Mouse (Mus musculus): ENCODE data around the gene Spats2. TPM values are rescaled to one million over a fixed set of nuclear protein-coding genes. Genes with fewer than 3 reads are reported as not detected.

Gene Spats2
- polyA plus RNA-seq, 1 experiment = 10.6 TPM

GRCm38 (mm10) chr15:99096831-99097500 lies 28.8 kb upstream of the Spats2 start:
- Histone ChIP-seq H3K4me1 (ENCODE audit: control insufficient read depth, insufficient read depth, low read length) (peaks cover 18% of the 10 kb centered on the region), H3K4me3 (replicated peaks; ENCODE audit: extremely low read depth, low read depth, low read length) (no peak overlapping the region)
- TF ChIP-seq CTCF (IDR thresholded peaks at IDR 0.05; ENCODE audit: insufficient read depth, low read length) (no peak), POLR2A (IDR thresholded peaks at IDR 0.05; ENCODE audit: borderline replicate concordance, extremely low read depth, low read depth, low read length) (no peak)
- DNase-seq = peak; percentile 40
- WGBS = under 1% methylated on average over 57 of the region's 58 CpGs

- peaks cover 18% of the 10 kb centered on the region for H3K4me1 ChIP-seq (ENCODE audit: control insufficient read depth, insufficient read depth, low read length)
- TF ChIP-seq POLR2A (IDR thresholded peaks at IDR 0.05; ENCODE audit: borderline replicate concordance, extremely low read depth, low read depth, low read length) (no peak), CTCF (IDR thresholded peaks at IDR 0.05; ENCODE audit: insufficient read depth, low read length) (no peak)
- DNase-seq = peak; percentile 57
- 1% methylated on average over 39 of the region's 39 CpGs for WGBS
- peak overlapping the region; percentile 37 for H3K4me3 ChIP-seq (replicated peaks; ENCODE audit: extremely low read depth, low read depth, low read length)
These were observed 27.8 kb upstream of the Spats2 start for GRCm38 (mm10) chr15:99097840-99098492.

- 4% methylated on average over 9 of the region's 9 CpGs for WGBS
- Histone ChIP-seq H3K4me3 (replicated peaks; ENCODE audit: extremely low read depth, low read depth, low read length) (no peak overlapping the region), H3K4me1 (ENCODE audit: control insufficient read depth, insufficient read depth, low read length) (peaks cover 18% of the 10 kb centered on the region)
- DNase-seq = no peak
- TF ChIP-seq CTCF (IDR thresholded peaks at IDR 0.05; ENCODE audit: insufficient read depth, low read length) = no peak
- no peak for TF ChIP-seq POLR2A (IDR thresholded peaks at IDR 0.05; ENCODE audit: borderline replicate concordance, extremely low read depth, low read depth, low read length)
These were observed 27.2 kb upstream of the Spats2 start for GRCm38 (mm10) chr15:99098493-99098861.

GRCm38 (mm10) chr15:99099139-99099556 lies 26.6 kb upstream of the Spats2 start:
- peak; percentile 73 for TF ChIP-seq CTCF (IDR thresholded peaks at IDR 0.05; ENCODE audit: insufficient read depth, low read length)
- no peak for TF ChIP-seq POLR2A (IDR thresholded peaks at IDR 0.05; ENCODE audit: borderline replicate concordance, extremely low read depth, low read depth, low read length)
- peaks cover 16% of the 10 kb centered on the region for H3K4me1 ChIP-seq (ENCODE audit: control insufficient read depth, insufficient read depth, low read length)
- DNase-seq = peak; percentile 66
- 6% methylated on average over 15 of the region's 15 CpGs for WGBS
- H3K4me3 ChIP-seq (replicated peaks; ENCODE audit: extremely low read depth, low read depth, low read length) = no peak overlapping the region

- TF ChIP-seq CTCF (IDR thresholded peaks at IDR 0.05; ENCODE audit: insufficient read depth, low read length) = no peak
- TF ChIP-seq POLR2A (IDR thresholded peaks at IDR 0.05; ENCODE audit: borderline replicate concordance, extremely low read depth, low read depth, low read length) = no peak
- DNase-seq = no peak
- Histone ChIP-seq H3K4me3 (replicated peaks; ENCODE audit: extremely low read depth, low read depth, low read length) (no peak overlapping the region), H3K4me1 (ENCODE audit: control insufficient read depth, insufficient read depth, low read length) (peaks cover 16% of the 10 kb centered on the region)
- 56% methylated on average over 3 of the region's 3 CpGs for WGBS
These were observed 25.7 kb upstream of the Spats2 start for GRCm38 (mm10) chr15:99099984-99100383.

GRCm38 (mm10) chr15:99105238-99105637 lies 20.5 kb upstream of the Spats2 start:
- WGBS = 40% methylated on average over 7 of the region's 7 CpGs
- no peak for DNase-seq
- Histone ChIP-seq H3K4me3 (replicated peaks; ENCODE audit: extremely low read depth, low read depth, low read length) (no peak overlapping the region), H3K4me1 (ENCODE audit: control insufficient read depth, insufficient read depth, low read length) (no peaks in the 10 kb centered on the region)
- TF ChIP-seq CTCF (IDR thresholded peaks at IDR 0.05; ENCODE audit: insufficient read depth, low read length) (no peak), POLR2A (IDR thresholded peaks at IDR 0.05; ENCODE audit: borderline replicate concordance, extremely low read depth, low read depth, low read length) (no peak)

GRCm38 (mm10) chr15:99107866-99108265 lies 17.9 kb upstream of the Spats2 start:
- TF ChIP-seq CTCF (IDR thresholded peaks at IDR 0.05; ENCODE audit: insufficient read depth, low read length) = no peak
- TF ChIP-seq POLR2A (IDR thresholded peaks at IDR 0.05; ENCODE audit: borderline replicate concordance, extremely low read depth, low read depth, low read length) = no peak
- Histone ChIP-seq H3K4me3 (replicated peaks; ENCODE audit: extremely low read depth, low read depth, low read length) (no peak overlapping the region), H3K4me1 (ENCODE audit: control insufficient read depth, insufficient read depth, low read length) (no peaks in the 10 kb centered on the region)
- WGBS = 60% methylated on average over 3 of the region's 3 CpGs
- DNase-seq = no peak

- no peak for DNase-seq
- Histone ChIP-seq H3K4me1 (ENCODE audit: control insufficient read depth, insufficient read depth, low read length) (no peaks in the 10 kb centered on the region), H3K4me3 (replicated peaks; ENCODE audit: extremely low read depth, low read depth, low read length) (no peak overlapping the region)
- WGBS = 84% methylated on average over 3 of the region's 3 CpGs
- TF ChIP-seq CTCF (IDR thresholded peaks at IDR 0.05; ENCODE audit: insufficient read depth, low read length) = no peak
- no peak for TF ChIP-seq POLR2A (IDR thresholded peaks at IDR 0.05; ENCODE audit: borderline replicate concordance, extremely low read depth, low read depth, low read length)
These were observed 14.6 kb upstream of the Spats2 start for GRCm38 (mm10) chr15:99111139-99111538.

GRCm38 (mm10) chr15:99111809-99112208 lies 13.9 kb upstream of the Spats2 start:
- Histone ChIP-seq H3K4me3 (replicated peaks; ENCODE audit: extremely low read depth, low read depth, low read length) (no peak overlapping the region), H3K4me1 (ENCODE audit: control insufficient read depth, insufficient read depth, low read length) (no peaks in the 10 kb centered on the region)
- TF ChIP-seq POLR2A (IDR thresholded peaks at IDR 0.05; ENCODE audit: borderline replicate concordance, extremely low read depth, low read depth, low read length) (no peak), CTCF (IDR thresholded peaks at IDR 0.05; ENCODE audit: insufficient read depth, low read length) (no peak)
- DNase-seq = no peak
- 64% methylated on average over 4 of the region's 4 CpGs for WGBS

All from lung, adult 2 months (tissue).